ENCODE assay signal across 8 mouse cellular contexts in the genomic region with DNA sequence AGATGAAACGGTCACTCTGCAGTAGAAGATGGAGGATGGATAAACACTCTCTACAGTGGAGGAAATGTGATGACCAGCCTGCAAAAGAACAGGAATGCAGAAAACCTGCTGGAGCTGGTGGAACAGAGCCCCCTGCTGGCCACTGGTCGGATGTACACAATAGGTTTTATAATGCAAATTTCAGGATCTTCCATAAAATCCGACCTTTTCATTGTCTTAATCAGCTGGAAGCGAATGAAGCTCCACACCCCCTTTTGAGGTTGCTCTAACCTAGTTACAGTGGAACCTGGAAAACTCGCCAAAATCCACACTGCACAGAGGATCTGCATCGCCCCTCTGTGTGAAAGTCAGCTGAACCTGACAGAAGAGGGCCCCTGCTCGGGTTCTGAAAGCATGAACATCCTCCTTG.
DNase-seq lines count a peak whose midpoint lies in the region; ATAC-seq and TF ChIP-seq lines count a peak whose summit lies in the region.

No protein-coding gene starts in this region.

- H3K4me1 ChIP-seq in forebrain, embryonic 15.5 days, result no peaks in the 10 kb centered on the region
- H3K4me1 ChIP-seq in limb, embryonic 10.5 days, result peaks cover 6% of the 10 kb centered on the region
- H3K4me1 ChIP-seq in midbrain, postnatal 0 days (ENCODE audit: insufficient read depth, low read length), result no peaks in the 10 kb centered on the region
- no peaks in the 10 kb centered on the region for H3K4me1 ChIP-seq in testis, adult 2 months (ENCODE audit: control insufficient read depth, insufficient read depth, low read length)

- ATAC-seq in forebrain, embryonic 15.5 days (replicated peaks), result peak; percentile 84
- peak; percentile 84; the same call in 1 of the 2 replicates for ATAC-seq in midbrain, postnatal 0 days (ENCODE audit: low FRiP score)

- H3K9me3 ChIP-seq in forebrain, embryonic 15.5 days, result no peaks in the 10 kb centered on the region
- no peaks in the 10 kb centered on the region for H3K9me3 ChIP-seq in limb, embryonic 10.5 days (replicated peaks)
- no peaks in the 10 kb centered on the region for H3K9me3 ChIP-seq in midbrain, postnatal 0 days (ENCODE audit: low read length)

- TF ChIP-seq POLR2A in testis, adult 2 months (IDR thresholded peaks at IDR 0.05; ENCODE audit: control insufficient read depth, low read depth, low read length), result no peak

- H3K36me3 ChIP-seq in forebrain, embryonic 15.5 days, result no peaks in the 10 kb centered on the region
- H3K36me3 ChIP-seq in limb, embryonic 10.5 days, result no peaks in the 10 kb centered on the region
- no peaks in the 10 kb centered on the region for H3K36me3 ChIP-seq in midbrain, postnatal 0 days (ENCODE audit: insufficient read depth, low read length)
- H3K36me3 ChIP-seq in testis, adult 2 months (ENCODE audit: control insufficient read depth, insufficient read depth, low read length), result no peaks in the 10 kb centered on the region

- peak; percentile 95 for TF ChIP-seq CTCF in midbrain, postnatal 0 days (IDR thresholded peaks at IDR 0.05)
- peak; percentile 65; the same call in 1 of the 2 replicates for TF ChIP-seq CTCF in testis, adult 2 months (IDR thresholded peaks at IDR 0.05; ENCODE audit: control insufficient read depth, insufficient read depth, insufficient replicate concordance, low read depth, low read length)

- H3K4me3 ChIP-seq in forebrain, embryonic 15.5 days, result no peak overlapping the region
- no peak overlapping the region for H3K4me3 ChIP-seq in limb, embryonic 10.5 days
- H3K4me3 ChIP-seq in midbrain, postnatal 0 days (ENCODE audit: low read depth, low read length), result peak overlapping the region; percentile 16; the same call in 1 of the 2 replicates
- no peak overlapping the region for H3K4me3 ChIP-seq in testis, adult 2 months (ENCODE audit: control insufficient read depth, low read depth, low read length)

- WGBS in forebrain, embryonic 15.5 days, result 14% methylated on average over 7 of the region's 7 CpGs
- WGBS in limb, embryonic 10.5 days, result 31% methylated on average over 7 of the region's 7 CpGs
- 12% methylated on average over 7 of the region's 7 CpGs for WGBS in midbrain, postnatal 0 days

- no peak overlapping the region for H3K27ac ChIP-seq in forebrain, embryonic 15.5 days (replicated peaks)
- no peak overlapping the region for H3K27ac ChIP-seq in limb, embryonic 10.5 days
- H3K27ac ChIP-seq in midbrain, postnatal 0 days (ENCODE audit: low read depth, low read length), result no peak overlapping the region
- H3K27ac ChIP-seq in testis, adult 2 months (ENCODE audit: control insufficient read depth, insufficient read depth, low read depth, low read length), result no peak overlapping the region

- no peaks in the 10 kb centered on the region for H3K27me3 ChIP-seq in forebrain, embryonic 15.5 days
- H3K27me3 ChIP-seq in limb, embryonic 10.5 days (ENCODE audit: low read depth, poor library complexity, severe bottlenecking), result no peaks in the 10 kb centered on the region
- H3K27me3 ChIP-seq in midbrain, postnatal 0 days (ENCODE audit: insufficient read depth, low read length), result no peaks in the 10 kb centered on the region
- H3K27me3 ChIP-seq in testis, adult 2 months (ENCODE audit: control insufficient read depth, insufficient read depth, low read length), result no peaks in the 10 kb centered on the region

- DNase-seq in ovary, postnatal 10 days (ENCODE audit: low spot score), result peak; percentile 17
- DNase-seq in ovary, adult 18-20 months (ENCODE audit: low spot score), result no peak
- DNase-seq in cerebellum, adult 18-20 months, result peak; percentile 78 to 91
- DNase-seq in hindlimb bud, embryonic 11.5 days (ENCODE audit: extremely low spot score, low read depth, low spot score), result peak; percentile 41
- DNase-seq in limb, embryonic 10.5 days (ENCODE audit: low spot score), result peak; percentile 86
- DNase-seq in midbrain, postnatal 0 days (ENCODE audit: low spot score), result peak; percentile 85

- H3K4me2 ChIP-seq in forebrain, embryonic 15.5 days (replicated peaks), result peak overlapping the region; percentile 35
- H3K4me2 ChIP-seq in midbrain, postnatal 0 days (ENCODE audit: low read depth, low read length, poor library complexity, severe bottlenecking), result peak overlapping the region; percentile 24

- H3K9ac ChIP-seq in forebrain, embryonic 15.5 days (replicated peaks), result peak overlapping the region; percentile 43; the same call in 1 of the 2 replicates
- H3K9ac ChIP-seq in midbrain, postnatal 0 days (replicated peaks; ENCODE audit: low read length, poor library complexity, severe bottlenecking), result 0 out of 2 replicates have a peak overlapping the region, but pooled peaks have one; percentile 44
